Mouse (Mus musculus): ENCODE measurements around the gene Tescl.
A peak's percentile ranks its signal among the peaks of the same experiment; 100 is the strongest.

Gene Tescl

DNA sequence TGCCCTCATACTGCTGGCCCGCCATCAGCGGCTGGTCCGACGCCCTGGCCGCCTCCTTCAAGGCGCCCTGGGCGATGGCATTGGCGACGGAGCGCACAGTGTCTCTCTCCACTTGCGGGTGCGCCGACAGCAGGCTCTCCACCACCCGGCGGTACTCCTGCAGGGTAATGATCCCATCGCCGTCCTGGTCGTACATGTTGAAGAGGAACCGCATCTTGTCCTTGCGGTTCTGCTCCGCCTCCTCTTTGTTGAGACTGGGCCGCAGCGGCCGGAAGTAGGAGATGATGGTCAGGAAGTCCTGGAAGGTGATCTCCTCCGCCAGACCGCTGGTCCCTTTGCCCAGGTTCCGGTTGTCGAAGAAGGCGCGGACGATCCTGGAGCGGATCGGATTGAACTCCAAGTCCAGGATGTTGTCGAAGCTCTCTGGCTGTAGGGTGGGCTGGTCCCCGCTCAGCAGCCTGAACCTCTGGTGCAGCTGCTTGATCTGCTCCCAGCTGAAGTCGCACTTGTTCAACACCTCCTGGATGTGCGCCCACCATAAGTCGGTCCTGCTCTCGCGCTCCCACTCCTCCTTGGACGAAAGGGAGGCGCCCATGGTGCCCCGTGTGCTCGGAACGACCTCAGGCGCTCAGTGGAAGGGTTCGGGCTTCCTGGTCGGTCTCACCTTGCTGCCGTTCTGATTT lies at the start of gene Tescl:
Gene Tescl (minus strand): TSS at position 633 of the 683 bp plus-strand sequence.
- peak; percentile 60 for DNase-seq (ENCODE audit: low read depth, low spot score)

DNA sequence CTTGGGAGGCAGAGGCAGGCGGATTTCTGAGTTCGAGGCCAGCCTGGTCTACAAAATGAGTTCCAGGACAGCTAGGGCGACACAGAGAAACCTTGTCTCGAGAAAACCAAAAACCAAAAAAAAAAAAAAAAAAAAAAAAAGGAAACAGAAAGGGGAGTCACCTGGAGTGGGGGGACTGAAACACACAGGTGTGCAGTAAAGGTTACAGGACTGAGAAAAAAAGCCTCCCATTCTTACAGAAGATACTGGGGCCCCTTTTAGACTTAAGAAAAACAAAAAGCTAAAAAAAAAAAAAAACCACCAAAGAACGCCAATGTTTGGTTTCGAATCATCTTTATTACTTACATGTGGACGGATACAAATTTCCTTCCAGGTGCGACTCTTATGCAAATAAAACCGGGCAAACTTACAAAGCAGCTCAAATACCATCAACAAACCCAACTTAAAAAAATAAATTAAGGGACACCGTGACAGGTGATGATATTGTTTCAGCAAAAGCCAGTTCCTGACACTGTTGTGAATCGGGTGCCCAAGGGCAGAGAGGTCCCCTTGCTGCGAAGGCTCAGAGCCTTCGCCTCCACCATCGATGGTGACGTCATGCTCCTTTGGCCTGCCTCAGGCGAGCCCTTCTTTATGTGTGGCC lies 49.1 kb upstream of the Tescl start:
- no peak for DNase-seq (ENCODE audit: low read depth, low spot score)

DNA sequence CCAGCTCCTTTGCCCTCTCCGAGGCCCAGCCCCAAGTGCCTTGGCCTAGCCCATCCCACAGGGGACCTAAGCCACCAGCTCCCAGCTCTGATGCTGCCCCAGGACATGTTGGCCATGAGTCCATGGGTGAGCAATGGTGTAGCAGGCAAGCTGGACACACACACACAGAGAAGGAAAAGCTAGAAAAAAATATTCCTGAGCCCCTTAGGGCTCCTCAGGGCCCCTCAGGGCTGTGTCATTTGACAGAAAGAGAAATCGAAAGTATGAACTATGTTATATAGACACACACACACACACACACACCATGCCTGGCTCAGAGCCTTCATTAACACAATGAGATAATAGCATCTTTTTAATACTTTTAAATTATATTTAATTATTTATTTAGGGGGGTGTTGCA lies 46.6 kb upstream of the Tescl start:
- DNase-seq (ENCODE audit: low read depth, low spot score), result no peak

DNA sequence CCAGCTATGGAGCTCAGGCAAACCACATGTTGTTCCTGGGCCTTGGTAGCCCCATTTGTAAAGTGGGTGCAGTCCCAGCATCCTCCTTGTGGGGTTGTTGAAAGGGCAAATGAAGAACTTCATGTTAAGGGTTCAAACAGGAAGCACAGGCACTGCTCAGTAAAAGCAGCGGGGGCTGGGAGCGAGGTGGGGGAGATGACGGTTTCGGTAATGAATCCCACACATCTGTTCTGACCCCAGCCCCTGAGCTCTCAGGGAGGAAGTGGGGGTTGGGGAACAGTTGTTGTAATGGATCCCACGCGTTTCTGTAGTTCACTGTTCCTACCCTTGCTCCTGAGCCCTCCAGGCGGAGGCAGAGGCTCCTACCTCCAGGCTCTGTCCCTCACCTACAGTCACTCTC lies 46.2 kb upstream of the Tescl start:
- DNase-seq (ENCODE audit: low read depth, low spot score), result no peak

DNA sequence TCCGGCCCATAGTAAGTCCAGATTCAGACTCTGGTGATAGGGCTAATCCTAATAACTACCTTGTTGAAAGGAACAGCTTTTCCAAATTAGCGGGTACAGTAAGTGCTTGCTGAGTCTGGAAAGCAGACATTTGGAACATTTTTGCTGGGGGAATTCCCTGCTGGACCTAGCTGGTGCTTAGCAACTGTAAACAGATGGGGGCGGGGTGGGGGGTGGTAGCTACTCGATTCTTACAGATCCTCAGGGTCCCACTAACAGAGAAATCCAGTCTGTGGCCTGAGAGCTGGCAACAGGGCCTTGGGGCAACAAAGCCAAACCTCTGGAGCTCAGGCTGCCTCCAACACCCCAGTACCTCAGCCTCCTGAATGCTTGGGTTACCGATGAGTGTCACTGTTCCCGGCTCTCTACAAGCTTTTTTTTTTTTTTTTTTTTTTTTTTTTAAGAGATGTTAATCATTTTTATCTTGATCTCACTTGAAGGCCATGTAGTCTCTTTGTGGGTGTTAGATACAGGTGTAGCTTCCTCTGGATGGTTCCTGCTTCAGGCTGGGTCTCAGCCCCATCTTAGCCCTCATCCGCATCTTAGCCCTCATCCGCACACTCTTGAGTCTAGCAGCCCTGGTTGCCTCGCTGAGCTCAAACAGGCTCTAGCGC lies 44.4 kb upstream of the Tescl start:
- DNase-seq (ENCODE audit: low read depth, low spot score), result no peak

DNA sequence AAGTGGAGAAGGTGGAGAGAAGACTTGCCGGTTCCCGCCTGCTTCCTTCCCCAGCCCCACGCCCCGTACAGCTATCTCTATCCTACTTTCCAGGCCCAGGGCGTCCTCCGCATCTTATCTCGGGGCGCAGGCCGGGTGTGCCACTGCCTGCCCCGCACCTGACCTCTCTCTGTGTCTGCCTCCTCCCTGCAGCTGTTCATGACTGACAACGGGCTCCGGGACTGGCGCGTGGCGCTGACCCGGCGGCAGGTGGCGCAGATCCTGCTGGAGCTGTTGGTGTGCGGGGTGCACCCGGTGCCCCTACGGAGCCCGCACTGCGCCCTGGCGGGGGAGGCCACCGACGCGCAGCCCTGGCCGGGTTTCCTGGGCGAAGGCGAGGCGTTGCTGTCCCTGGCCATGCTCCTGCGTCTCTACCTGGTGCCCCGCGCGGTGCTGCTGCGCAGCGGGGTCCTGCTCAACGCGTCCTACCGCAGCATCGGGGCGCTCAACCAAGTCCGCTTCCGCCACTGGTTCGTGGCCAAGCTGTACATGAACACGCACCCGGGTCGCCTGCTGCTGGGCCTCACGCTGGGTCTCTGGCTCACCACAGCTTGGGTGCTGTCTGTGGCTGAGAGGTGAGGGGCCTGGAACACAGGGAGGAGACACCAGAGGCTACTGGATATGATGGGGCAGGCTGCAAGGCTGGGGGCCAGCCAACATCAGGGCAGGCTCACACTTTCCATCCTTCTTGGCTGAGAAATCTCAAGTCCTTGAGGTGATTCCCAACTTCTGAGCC lies 43.5 kb upstream of the Tescl start:
- peak; percentile 79 for DNase-seq (ENCODE audit: low read depth, low spot score)

DNA sequence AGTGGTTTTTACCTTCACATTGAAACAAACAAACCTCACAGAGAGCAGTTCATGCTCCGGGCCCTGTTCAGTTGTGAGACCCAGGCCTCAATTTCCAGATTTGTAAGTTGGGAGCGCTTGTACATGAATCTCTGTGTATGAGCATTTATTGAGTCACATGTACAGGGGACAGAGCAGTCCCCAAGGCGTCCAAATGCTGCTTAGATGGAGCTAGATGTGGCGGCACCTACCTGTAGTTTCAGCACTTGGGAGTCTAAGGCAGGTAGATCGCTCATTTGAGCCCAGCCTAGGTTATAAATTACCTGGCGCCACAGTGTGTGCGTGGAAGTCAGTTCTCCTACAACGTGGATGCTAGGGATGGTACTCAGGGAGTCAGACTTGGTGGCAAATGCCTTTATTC lies 42.7 kb upstream of the Tescl start:
- no peak for DNase-seq (ENCODE audit: low read depth, low spot score)

DNA sequence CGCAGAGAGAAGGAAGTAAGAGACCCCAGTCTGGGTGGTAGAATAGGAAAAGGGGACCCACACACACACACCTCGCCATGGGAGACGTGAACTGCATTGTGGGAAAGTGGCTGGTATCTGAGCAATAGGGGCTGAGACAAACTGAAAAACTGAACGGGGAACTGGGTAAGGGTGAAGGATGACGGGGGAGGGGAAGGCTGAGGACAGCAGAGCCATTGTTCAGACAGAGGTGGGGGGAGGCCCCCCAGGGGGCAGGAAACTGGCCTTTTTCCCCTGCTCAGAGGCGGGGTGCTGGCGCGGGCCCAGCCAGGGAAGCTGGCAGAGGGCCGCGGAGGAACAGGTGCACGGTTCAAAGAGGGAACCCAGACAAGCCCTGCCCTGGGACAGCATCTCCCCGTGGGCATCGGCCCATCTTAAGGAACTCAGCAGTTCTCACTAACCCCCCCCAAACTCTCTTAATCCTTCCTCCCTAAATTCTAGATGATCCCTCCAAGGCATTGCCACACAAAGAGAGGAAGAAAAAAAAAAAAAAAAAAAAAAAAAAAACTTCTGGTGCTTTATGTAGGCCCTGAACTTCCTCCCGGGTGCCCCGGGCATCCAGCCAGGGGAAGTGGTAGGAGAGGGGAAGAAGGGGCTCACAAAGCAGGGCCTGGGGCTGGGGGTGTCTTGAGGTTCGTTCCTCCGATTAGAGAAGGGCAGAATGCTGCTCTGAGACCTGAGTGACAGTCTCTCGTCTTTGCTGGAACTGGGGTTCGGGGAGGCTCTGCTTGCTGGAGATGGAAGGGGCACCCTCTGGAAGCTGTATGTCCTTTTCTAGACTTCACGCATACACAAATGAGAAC lies 40.0 kb upstream of the Tescl start:
- DNase-seq (ENCODE audit: low read depth, low spot score), result no peak

DNA sequence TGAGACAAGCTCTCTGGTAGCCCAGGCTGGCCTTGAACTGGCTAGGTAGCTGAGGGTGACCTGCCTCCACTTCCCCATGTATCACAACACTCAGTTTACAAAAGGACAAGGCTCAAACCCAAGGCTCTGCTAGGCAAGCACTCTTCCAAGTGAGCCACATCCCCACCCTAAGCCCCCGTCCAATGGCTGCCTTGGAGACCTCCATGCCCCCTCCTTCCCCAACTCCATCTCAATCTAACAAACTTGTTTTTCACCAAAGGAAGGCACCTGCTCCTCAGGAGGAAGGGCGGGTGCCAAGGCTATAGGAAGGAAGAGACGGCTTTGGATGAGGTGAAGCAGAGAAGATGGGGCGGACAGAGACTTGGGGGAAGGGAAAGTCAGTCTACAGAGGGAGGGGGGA lies 39.0 kb upstream of the Tescl start:
- DNase-seq (ENCODE audit: low read depth, low spot score), result no peak

DNA sequence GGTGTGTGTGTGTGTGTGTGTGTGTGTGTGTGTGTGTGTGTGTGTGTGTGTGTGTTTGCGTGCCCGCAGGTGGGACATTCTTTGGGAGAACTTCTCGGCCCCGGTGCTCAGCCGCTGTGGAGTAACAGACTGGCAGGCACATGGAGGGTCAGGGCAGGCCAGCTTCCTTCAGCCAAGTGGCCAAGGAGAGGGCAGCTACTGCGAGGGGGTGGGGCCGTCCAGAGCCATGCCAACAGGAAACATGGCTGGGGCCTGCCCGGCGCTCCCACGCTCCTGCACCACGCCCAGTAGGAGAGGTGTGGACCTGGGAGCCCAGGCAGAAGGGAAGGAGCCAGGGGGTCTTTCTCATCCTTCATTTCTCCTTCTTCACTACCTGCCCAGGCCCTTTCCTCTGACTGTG lies 38.6 kb upstream of the Tescl start:
- no peak for DNase-seq (ENCODE audit: low read depth, low spot score)

DNA sequence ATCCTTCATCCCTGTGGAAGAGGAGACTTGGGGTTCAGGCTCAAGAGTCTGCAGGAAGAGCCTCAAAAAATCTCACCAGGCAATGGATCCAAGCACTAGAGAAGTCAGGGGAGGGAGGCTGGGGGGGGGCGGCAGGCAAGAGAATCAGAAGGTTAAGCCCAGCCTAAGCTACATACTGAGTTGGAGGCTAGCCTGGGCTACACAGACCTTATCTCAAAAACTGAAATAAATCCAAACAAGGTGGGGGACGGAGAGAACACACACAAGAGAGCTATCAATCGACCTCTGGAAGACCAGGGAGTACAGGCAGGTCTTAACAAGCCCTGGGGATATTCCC lies 38.0 kb upstream of the Tescl start:
- DNase-seq (ENCODE audit: low read depth, low spot score), result no peak

DNA sequence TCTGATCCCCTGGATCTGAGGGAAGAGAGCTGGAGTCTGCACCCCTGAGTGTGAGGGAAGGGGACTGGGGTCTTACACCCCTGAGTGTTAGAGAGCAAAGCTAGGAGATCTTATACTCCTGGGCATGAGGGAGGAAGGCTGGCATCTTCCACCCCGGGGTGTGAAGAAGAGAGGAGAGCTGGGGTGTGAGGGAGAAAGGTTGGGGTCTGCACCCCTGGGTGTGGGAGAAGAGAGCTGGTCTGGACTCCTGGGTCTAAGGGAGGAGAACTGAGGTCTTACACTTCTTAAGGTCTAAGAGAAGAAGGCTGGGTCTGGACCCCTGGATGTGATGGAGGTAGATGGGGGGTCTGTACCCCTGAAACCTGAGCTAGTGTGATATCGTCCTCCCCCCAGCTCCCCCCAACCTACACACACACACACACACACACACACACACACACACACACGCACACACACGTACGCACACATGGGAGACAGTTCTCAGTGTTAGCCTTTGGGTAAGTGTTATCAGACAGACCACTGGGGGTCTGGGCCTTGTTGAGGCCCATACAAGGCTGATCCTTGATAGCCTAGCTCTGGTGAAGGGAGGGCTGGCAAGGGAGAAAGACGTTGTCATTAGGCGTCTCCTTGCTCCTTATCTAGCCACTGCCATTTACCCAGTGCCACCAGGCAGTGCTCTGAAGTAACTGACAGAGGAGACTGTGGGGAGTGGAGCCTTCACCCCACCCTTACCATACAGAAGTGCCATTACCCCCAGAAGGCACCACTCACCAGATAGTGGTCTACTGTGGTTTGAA lies 37.5 kb upstream of the Tescl start:
- no peak for DNase-seq (ENCODE audit: low read depth, low spot score)

DNA sequence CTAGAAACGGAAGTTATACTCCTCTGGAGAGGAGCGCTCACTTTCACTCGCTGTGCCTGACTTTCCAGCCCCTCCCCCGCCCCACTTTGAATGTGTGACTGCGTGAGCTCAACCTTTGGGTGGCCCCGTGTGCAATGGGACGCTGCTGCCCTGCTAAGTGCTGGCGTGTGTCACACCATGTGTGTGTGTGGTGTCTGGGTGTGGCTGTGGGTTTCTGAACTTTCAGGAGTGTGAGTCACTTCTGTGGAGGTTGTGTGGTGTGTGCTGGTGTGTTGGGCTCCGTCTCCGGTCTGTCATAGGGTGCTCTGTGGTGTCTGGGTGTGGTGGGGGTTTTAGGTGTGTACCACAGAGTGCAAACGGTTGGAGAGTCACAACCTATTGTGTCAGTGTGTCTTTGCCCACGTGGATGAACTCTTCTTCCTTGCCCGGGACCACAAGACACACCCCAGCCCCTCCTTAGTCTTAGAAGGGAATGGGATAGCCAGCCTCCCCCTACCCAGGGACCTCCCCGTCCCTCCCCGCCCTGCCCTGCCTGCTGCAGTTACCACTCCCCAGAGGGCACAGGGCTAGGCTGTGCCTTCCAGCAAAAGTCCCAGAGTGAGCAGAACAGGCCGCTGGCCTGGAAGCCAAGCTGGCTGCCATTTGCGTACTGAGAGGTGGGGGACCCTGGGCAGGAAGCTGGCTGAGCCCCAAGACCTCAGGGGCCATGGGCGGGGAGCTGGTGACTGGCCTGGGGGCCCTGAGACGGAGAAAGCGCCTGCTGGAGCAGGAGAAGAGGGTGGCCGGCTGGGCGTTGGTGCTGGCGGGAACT lies 36.2 kb upstream of the Tescl start, which contains the start of gene Kcnn4:
Gene Kcnn4 (plus strand): TSS at position 533 of the 811 bp plus-strand sequence.
- peak; percentile 43 for DNase-seq (ENCODE audit: low read depth, low spot score)

DNA sequence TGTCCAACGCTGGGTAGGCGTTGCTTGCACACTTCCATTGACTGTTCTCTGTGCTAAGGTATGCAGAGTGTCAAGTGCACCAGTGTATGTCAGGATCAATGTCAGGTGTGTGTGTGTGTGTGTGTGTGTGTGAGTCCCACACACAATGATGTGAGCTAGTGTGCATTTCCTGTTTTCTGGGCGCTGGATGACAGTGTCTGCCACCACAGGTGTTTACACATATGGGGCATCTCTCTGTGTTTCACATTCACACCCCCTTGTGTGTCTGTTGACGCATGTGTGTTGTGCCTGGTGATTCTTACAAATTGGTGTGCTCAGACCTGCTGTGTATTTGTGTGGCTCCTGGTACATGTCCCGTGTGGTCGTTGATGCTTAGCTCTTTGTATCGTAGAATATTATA lies 35.2 kb upstream of the Tescl start:
- no peak for DNase-seq (ENCODE audit: low read depth, low spot score)

DNA sequence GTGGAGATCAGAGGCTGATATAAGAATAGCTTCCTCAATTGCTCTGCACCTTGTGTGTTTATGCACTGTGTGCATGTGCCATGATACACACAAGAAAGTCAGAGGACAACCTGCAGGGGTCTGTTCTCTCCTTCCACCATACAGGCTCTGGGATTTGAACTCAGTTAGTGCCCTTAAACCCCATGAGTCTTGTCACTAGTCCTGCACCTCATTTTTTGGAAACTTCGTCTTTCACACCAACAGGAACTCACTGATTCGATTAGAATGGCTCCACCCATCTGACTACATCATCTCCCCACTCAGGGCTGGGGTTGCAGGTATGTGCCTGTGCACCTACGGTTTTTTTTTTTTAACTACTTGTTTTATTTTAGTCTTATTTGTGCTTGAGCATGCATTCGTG lies 34.5 kb upstream of the Tescl start:
- DNase-seq (ENCODE audit: low read depth, low spot score), result no peak

DNA sequence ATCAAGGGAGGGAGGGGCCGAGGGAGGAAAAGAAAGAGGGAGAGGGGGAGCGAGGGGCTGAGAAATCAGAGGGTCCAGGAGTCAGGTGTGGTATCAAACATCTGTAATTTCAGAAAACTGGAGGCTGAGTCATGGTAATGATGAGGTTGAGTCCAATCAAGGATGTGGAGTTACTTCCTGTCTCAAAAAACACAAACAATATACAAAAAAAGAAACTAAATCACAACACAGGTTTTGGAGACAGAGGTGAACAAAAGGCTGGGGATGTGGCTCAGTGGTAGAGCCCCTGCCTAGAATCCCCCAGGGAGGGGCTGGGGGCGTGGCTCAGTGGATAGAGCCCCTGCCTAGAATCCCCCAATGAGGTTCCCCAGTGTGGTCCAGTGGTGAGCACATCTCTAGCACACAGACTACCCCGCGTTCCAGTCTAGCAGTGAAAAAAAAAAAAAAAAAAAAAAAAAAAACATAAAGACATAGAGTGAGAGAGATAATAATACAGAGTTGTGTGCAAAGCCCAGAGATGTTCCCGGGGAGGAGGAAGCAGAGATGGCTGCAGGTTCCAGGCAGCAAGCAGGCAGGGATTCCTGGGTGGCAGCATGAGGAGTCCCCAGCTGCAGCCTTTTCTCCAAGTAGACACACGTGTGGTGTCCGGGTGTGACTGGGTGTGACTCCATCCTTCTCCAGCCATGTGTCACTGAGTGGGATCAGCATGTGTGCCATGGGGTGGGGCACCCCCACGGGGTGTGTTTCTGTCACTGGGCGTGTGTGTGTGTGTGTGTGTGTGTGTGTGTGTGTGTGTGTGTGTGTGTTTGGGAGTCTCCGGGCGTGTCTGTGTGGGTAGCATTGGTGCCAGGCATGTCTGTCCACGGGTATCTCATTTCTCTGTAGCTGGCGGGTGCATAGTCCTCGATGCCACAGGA lies 33.2 kb upstream of the Tescl start:
- no peak for DNase-seq (ENCODE audit: low read depth, low spot score)

DNA sequence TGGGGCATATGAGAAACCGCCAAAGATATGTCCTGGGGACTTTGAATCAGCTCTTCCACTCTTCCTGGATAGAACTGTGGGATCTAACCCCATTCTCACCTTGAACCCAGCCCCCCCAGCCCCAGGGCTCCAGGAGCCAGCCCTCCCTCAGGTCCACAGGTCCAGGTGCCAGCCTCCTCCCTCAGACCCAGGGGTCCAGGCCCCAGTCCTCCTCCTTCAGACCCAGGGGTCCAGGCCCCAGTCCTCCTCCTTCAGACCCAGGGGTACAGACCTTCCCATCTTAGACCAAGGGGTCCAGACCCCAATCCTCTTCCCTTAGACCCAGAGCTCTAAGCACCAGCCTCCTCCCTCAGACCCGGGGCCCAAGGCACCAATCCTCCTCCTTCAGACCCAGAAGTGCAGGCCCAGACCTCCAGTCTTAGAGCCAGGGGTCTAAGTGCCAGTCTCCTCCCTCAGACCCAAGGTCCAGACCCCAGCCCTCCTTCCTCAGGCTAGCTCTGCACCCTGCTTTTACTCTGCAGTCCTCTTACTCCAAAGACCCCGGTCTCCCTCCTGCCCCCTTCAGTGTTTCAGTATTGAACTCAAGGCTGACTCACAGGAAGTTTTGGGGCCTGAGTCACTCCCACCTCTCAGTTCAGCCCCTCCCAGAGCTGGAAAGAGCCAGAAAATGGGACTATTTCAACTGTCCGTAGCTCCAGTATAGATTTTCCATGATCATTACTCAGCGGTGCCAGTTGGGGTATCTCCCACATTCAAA lies 31.7 kb upstream of the Tescl start:
- no peak for DNase-seq (ENCODE audit: low read depth, low spot score)

DNA sequence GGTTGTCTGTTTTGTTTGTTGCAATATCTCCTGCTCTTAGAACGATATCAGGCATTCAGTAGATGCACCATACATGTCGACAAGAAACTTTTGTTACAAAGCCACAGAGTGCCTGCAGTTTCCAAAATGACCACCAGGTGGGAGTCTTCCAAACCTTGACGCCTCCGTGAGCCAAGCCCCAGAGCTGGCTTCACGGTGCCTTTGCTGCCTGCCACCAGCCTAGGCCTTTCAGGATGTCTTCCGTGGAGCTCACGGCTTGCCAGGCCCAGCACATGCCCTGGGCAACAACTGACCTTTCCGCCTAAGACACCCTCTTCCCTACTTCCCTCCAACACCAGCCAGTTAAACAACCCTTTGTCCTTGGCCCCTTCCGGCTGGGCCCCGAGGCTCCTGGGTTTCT lies 31.1 kb upstream of the Tescl start:
- peak; percentile 90 for DNase-seq (ENCODE audit: low read depth, low spot score)
